Mouse (Mus musculus): ENCODE results near the gene Mrps21. TPM values are rescaled to one million over a fixed set of nuclear protein-coding genes. Genes with fewer than 3 reads are reported as not detected.
A peak's percentile ranks its signal among the peaks of the same experiment; 100 is the strongest.

Gene Mrps21
- polyA plus RNA-seq, 1 experiment from 2014 or later = 362 TPM

GRCm38 (mm10) chr3:95829053-95829452 lies 42.3 kb downstream of the Mrps21 start:
- no peak for ATAC-seq (ENCODE audit: low read depth)
- Histone ChIP-seq H3K27me3 (ENCODE audit: control insufficient read depth, insufficient read depth, low read depth, low read length) (no peaks in the 10 kb centered on the region), H3K27ac (ENCODE audit: low read length) (no peak overlapping the region), H3K4me3 (ENCODE audit: low read length) (no peak overlapping the region), H3K4me2 (ENCODE audit: low read depth, low read length) (no peak overlapping the region), H3K9me3 (ENCODE audit: control insufficient read depth, low read length) (no peaks in the 10 kb centered on the region), H3K36me3 (ENCODE audit: control insufficient read depth, insufficient read depth, low read length) (peaks cover 51% of the 10 kb centered on the region), H3K9ac (ENCODE audit: low read length) (no peak overlapping the region), H3K4me1 (replicated peaks; ENCODE audit: control insufficient read depth, insufficient read depth, low read length) (no peaks in the 10 kb centered on the region)
- 94% methylated on average over 4 of the region's 4 CpGs for WGBS

DNA sequence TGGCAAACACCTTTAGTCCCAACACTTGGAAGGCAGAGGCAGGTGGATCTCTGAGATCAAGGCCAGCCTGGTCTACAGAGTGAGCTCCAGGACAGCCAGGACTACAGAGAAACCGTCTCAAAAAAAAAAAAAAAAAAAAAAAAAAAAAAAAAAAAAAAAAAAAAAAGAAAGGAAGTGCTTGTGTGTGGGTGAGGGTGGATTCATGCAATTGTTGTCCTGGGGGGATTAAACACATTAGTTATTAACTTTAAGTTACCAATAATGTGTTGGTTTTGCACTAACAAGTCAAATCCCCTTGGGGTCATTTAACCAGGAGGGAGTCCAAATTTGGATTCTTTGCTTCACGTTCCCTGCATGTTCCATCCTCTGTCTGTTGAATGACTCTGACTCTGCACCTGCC lies 45.0 kb downstream of the Mrps21 start:
- ATAC-seq (ENCODE audit: low read depth) = no peak
- 61% methylated on average over 2 of the region's 2 CpGs for WGBS
- Histone ChIP-seq H3K27me3 (ENCODE audit: control insufficient read depth, insufficient read depth, low read depth, low read length) (no peaks in the 10 kb centered on the region), H3K36me3 (ENCODE audit: control insufficient read depth, insufficient read depth, low read length) (peaks cover 29% of the 10 kb centered on the region), H3K4me3 (ENCODE audit: low read length) (no peak overlapping the region), H3K4me2 (ENCODE audit: low read depth, low read length) (no peak overlapping the region), H3K9me3 (ENCODE audit: control insufficient read depth, low read length) (no peaks in the 10 kb centered on the region), H3K4me1 (replicated peaks; ENCODE audit: control insufficient read depth, insufficient read depth, low read length) (no peaks in the 10 kb centered on the region), H3K27ac (ENCODE audit: low read length) (no peak overlapping the region), H3K9ac (ENCODE audit: low read length) (no peak overlapping the region)

- Histone ChIP-seq H3K27me3 (ENCODE audit: control insufficient read depth, insufficient read depth, low read depth, low read length) (no peaks in the 10 kb centered on the region), H3K4me3 (ENCODE audit: low read length) (peak overlapping the region; percentile 85), H3K9ac (ENCODE audit: low read length) (peak overlapping the region; percentile 85), H3K36me3 (ENCODE audit: control insufficient read depth, insufficient read depth, low read length) (no peaks in the 10 kb centered on the region), H3K9me3 (ENCODE audit: control insufficient read depth, low read length) (no peaks in the 10 kb centered on the region), H3K27ac (ENCODE audit: low read length) (peak overlapping the region; percentile 99), H3K4me2 (ENCODE audit: low read depth, low read length) (peak overlapping the region; percentile 68), H3K4me1 (replicated peaks; ENCODE audit: control insufficient read depth, insufficient read depth, low read length) (peaks cover 10% of the 10 kb centered on the region)
- ATAC-seq (ENCODE audit: low read depth) = 0 out of 2 replicates have a peak, but pooled peaks have one; percentile 0
- 29% methylated on average over 10 of the region's 10 CpGs for WGBS
Observed at GRCm38 (mm10) chr3:95820046-95821010, 51.0 kb downstream of the Mrps21 start.

GRCm38 (mm10) chr3:95819351-95819985 lies 51.9 kb downstream of the Mrps21 start:
- Histone ChIP-seq H3K27me3 (ENCODE audit: control insufficient read depth, insufficient read depth, low read depth, low read length) (no peaks in the 10 kb centered on the region), H3K4me1 (replicated peaks; ENCODE audit: control insufficient read depth, insufficient read depth, low read length) (peaks cover 10% of the 10 kb centered on the region), H3K4me2 (ENCODE audit: low read depth, low read length) (peak overlapping the region; percentile 68), H3K4me3 (ENCODE audit: low read length) (peak overlapping the region; percentile 85), H3K27ac (ENCODE audit: low read length) (peak overlapping the region; percentile 99), H3K9ac (ENCODE audit: low read length) (peak overlapping the region; percentile 98), H3K9me3 (ENCODE audit: control insufficient read depth, low read length) (no peaks in the 10 kb centered on the region), H3K36me3 (ENCODE audit: control insufficient read depth, insufficient read depth, low read length) (no peaks in the 10 kb centered on the region)
- under 1% methylated on average over 49 of the region's 49 CpGs for WGBS
- peak; percentile 97 for ATAC-seq (ENCODE audit: low read depth)

GRCm38 (mm10) chr3:95818571-95819288 lies 52.6 kb downstream of the Mrps21 start, which contains the start of gene Rprd2:
TSS of gene Rprd2 (minus strand) at chr3:95818863.
- under 1% methylated on average over 60 of the region's 60 CpGs for WGBS
- Histone ChIP-seq H3K9me3 (ENCODE audit: control insufficient read depth, low read length) (no peaks in the 10 kb centered on the region), H3K27ac (ENCODE audit: low read length) (peak within 1 kb of the TSS; percentile 100), H3K36me3 (ENCODE audit: control insufficient read depth, insufficient read depth, low read length) (no peaks in the 10 kb centered on the region), H3K4me1 (replicated peaks; ENCODE audit: control insufficient read depth, insufficient read depth, low read length) (peaks cover 10% of the 10 kb centered on the region), H3K9ac (ENCODE audit: low read length) (peak within 1 kb of the TSS; percentile 98), H3K4me2 (ENCODE audit: low read depth, low read length) (peak within 1 kb of the TSS; percentile 68), H3K4me3 (ENCODE audit: low read length) (peak within 1 kb of the TSS; percentile 85), H3K27me3 (ENCODE audit: control insufficient read depth, insufficient read depth, low read depth, low read length) (no peaks in the 10 kb centered on the region)
- ATAC-seq (ENCODE audit: low read depth) = peak; percentile 59

DNA sequence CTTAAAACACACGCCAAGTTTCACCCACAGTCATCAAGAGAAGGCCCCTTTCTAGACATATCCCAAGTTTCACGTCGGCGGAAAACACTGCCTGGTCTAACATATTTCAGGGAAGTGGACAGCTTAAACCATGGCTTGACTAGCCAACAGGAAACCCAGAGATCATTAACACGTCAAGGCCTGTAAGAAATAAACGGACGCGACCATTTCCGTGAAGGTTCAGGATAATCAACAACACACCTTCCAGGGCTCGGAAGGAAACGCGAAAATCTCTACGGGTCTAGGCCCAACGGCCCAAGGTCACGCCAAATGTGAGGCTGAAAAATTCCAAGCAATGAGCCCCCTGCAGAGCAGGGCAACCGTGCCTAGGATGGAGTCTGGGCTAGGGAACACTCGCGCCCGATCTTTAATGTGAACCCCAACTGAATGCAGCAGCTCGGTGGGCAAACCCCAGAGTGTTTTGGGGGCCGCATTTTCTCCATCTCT lies 53.2 kb downstream of the Mrps21 start:
- Histone ChIP-seq H3K36me3 (ENCODE audit: control insufficient read depth, insufficient read depth, low read length) (no peaks in the 10 kb centered on the region), H3K9ac (ENCODE audit: low read length) (peak overlapping the region; percentile 98), H3K4me1 (replicated peaks; ENCODE audit: control insufficient read depth, insufficient read depth, low read length) (peaks cover 10% of the 10 kb centered on the region), H3K9me3 (ENCODE audit: control insufficient read depth, low read length) (no peaks in the 10 kb centered on the region), H3K27me3 (ENCODE audit: control insufficient read depth, insufficient read depth, low read depth, low read length) (no peaks in the 10 kb centered on the region), H3K27ac (ENCODE audit: low read length) (peak overlapping the region; percentile 100), H3K4me2 (ENCODE audit: low read depth, low read length) (peak overlapping the region; percentile 62), H3K4me3 (ENCODE audit: low read length) (peak overlapping the region; percentile 85)
- WGBS = under 1% methylated on average over 21 of the region's 21 CpGs
- ATAC-seq (ENCODE audit: low read depth) = peak; percentile 2; the same call in 1 of the 2 replicates

GRCm38 (mm10) chr3:95816681-95817080 lies 54.6 kb downstream of the Mrps21 start:
- Histone ChIP-seq H3K4me1 (replicated peaks; ENCODE audit: control insufficient read depth, insufficient read depth, low read length) (peaks cover 10% of the 10 kb centered on the region), H3K4me2 (ENCODE audit: low read depth, low read length) (peak overlapping the region; percentile 29), H3K9ac (ENCODE audit: low read length) (no peak overlapping the region), H3K36me3 (ENCODE audit: control insufficient read depth, insufficient read depth, low read length) (peaks cover 4% of the 10 kb centered on the region; the same call in 1 of the 2 replicates), H3K27me3 (ENCODE audit: control insufficient read depth, insufficient read depth, low read depth, low read length) (no peaks in the 10 kb centered on the region), H3K27ac (ENCODE audit: low read length) (no peak overlapping the region), H3K9me3 (ENCODE audit: control insufficient read depth, low read length) (no peaks in the 10 kb centered on the region), H3K4me3 (ENCODE audit: low read length) (0 out of 2 replicates have a peak overlapping the region, but pooled peaks have one; percentile 5)
- WGBS = 80% methylated on average over 3 of the region's 3 CpGs
- no peak for ATAC-seq (ENCODE audit: low read depth)
